Mouse (Mus musculus) liver, embryonic 14.5 days (tissue): ENCODE data around the gene Snrpa.

Experiments used
- CTCF ChIP-seq: IDR thresholded peaks from 2 replicates; pipeline ENCODE4 v1.5.1; 2016; ENCODE audit warnings: antibody characterized with exemption, low read depth, control low read depth
- EP300 ChIP-seq: IDR thresholded peaks from 2 replicates; pipeline ENCODE4 v1.6.1; 2016; ENCODE audit warnings: antibody characterized with exemption, low read depth

- TF ChIP-seq CTCF (no peak), EP300 (no peak)
Observed at GRCm38 (mm10) chr7:27182498-27182897, 13.6 kb downstream of the Snrpa start.
